Mouse (Mus musculus): ENCODE results near the gene Neurog3. TPM values are rescaled to one million over a fixed set of nuclear protein-coding genes. Genes with fewer than 3 reads are reported as not detected.

Gene Neurog3
- polyA plus RNA-seq, 1 experiment from 2014 or later = not detected

DNA sequence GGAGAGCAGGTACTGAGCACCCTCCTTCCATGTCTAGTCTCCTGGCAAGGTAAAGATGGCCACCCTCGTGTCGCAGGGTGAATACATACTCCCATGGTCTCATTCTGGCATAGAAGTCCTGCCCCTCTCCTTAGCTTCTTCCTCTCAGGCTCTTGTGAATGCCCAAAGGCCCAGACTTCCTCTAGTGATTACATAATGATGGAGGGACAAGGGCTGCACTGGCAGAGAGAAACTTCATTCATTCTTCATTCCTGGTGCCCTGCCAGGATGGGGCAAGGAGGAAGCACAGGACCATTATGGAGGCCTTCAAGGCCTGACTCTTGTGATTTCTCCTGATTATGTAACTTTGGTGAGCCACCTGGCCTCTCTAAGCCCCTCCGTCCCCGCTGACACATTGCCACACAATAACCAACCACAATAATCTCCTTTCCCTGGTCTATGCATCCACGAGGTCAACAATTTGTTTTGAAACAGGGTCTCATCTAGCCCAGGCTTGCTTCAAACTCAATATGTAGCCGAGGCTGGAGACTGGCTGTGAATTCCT, 49.7 kb downstream of the Neurog3 start:
- DNase-seq (ENCODE audit: low spot score) (no peak), ATAC-seq (ENCODE audit: insufficient number of reproducible peaks, low FRiP score, low TSS enrichment, low read depth) (no peak)
- Histone ChIP-seq H3K36me3 (ENCODE audit: control insufficient read depth, insufficient read depth, low read length) (no peaks in the 10 kb centered on the region), H3K9ac (ENCODE audit: low read length) (no peak overlapping the region), H3K4me1 (ENCODE audit: control insufficient read depth, insufficient read depth, low read length) (no peaks in the 10 kb centered on the region), H3K27ac (replicated peaks; ENCODE audit: low read depth, low read length) (no peak overlapping the region), H3K4me2 (ENCODE audit: low read depth, severe bottlenecking) (no peak overlapping the region), H3K27me3 (ENCODE audit: control insufficient read depth, insufficient read depth, low read length) (no peaks in the 10 kb centered on the region), H3K9me3 (ENCODE audit: control insufficient read depth, low read length) (no peaks in the 10 kb centered on the region), H3K4me3 (ENCODE audit: low read depth, low read length) (no peak overlapping the region)
- WGBS = 74% methylated on average over 6 of the region's 6 CpGs

DNA sequence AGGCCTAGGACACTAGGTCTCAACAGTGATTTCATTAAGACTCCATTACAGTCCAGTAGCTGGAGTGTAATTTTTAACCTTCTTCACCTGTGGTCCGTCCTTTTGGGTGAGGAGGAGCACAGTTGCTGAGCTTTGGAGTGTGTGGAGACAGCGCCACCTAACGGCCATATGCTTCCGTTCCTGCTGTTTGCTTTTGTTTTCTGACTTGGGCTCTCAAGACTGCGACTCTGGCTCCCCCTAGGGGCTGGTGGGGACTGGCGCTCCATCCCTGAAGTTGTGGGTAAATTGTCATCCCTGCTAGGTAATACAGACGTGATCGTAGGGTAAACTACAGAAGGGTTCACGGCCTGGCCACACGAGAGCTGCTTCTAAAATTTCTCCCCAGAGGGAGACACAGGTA, 50.2 kb downstream of the Neurog3 start:
- ATAC-seq (ENCODE audit: insufficient number of reproducible peaks, low FRiP score, low TSS enrichment, low read depth) (no peak), DNase-seq (ENCODE audit: low spot score) (peak; percentile 99)
- Histone ChIP-seq H3K4me1 (ENCODE audit: control insufficient read depth, insufficient read depth, low read length) (no peaks in the 10 kb centered on the region), H3K27me3 (ENCODE audit: control insufficient read depth, insufficient read depth, low read length) (no peaks in the 10 kb centered on the region), H3K9ac (ENCODE audit: low read length) (no peak overlapping the region), H3K4me2 (ENCODE audit: low read depth, severe bottlenecking) (no peak overlapping the region), H3K4me3 (ENCODE audit: low read depth, low read length) (no peak overlapping the region), H3K36me3 (ENCODE audit: control insufficient read depth, insufficient read depth, low read length) (no peaks in the 10 kb centered on the region), H3K27ac (replicated peaks; ENCODE audit: low read depth, low read length) (no peak overlapping the region), H3K9me3 (ENCODE audit: control insufficient read depth, low read length) (no peaks in the 10 kb centered on the region)
- 3% methylated on average over 10 of the region's 10 CpGs for WGBS

Other genes starting within 250 kb of the Neurog3 start
- gene Col13a1, start 154.0 kb upstream of the Neurog3 start, polyA plus RNA-seq (2014; fragmentation: Nextera tagmentation; extraction: Ambion mirVana) = 1.0 and 1.3 TPM in 2 replicates
- gene Fam241b, start 10.8 kb downstream of the Neurog3 start, polyA plus RNA-seq (2014; fragmentation: Nextera tagmentation; extraction: Ambion mirVana) = 3.6 and 4.6 TPM in 2 replicates
- gene Tspan15, start 98.2 kb downstream of the Neurog3 start, polyA plus RNA-seq (2014; fragmentation: Nextera tagmentation; extraction: Ambion mirVana) = 8.8 and 10.4 TPM in 2 replicates
- not detected in 2 replicates for gene Tacr2, start 119.3 kb downstream of the Neurog3 start, polyA plus RNA-seq (2014; fragmentation: Nextera tagmentation; extraction: Ambion mirVana)
- gene Hk1, start 246.8 kb downstream of the Neurog3 start, polyA plus RNA-seq (2014; fragmentation: Nextera tagmentation; extraction: Ambion mirVana) = 22.4 and 24.7 TPM in 2 replicates